Mouse (Mus musculus) granulocyte monocyte progenitor cell, adult 5-6 weeks (primary cell): ENCODE measurements around the gene Cdc123. TPM values are rescaled to one million over a fixed set of nuclear protein-coding genes. Genes with fewer than 3 reads are reported as not detected.

Experiments used
- ATAC-seq: replicated peaks from 2 replicates; pipeline ENCODE4 v1.8.0; 2016; ENCODE audit warnings: mild to moderate bottlenecking, moderate TSS enrichment, inconsistent platforms; ENCODE audit not compliant: poor library complexity, severe bottlenecking
- total RNA-seq, 2 experiments: library from RNA; stranded (forward) in 1 of 2; stranded (reverse) in 1 of 2; fragments of 200-712, 200-1000 nt in 1 of 2; fragments of >200 nt in 1 of 2; fragmentation: Nextera tagmentation in 1 of 2; gene quantifications; 2 replicates each; pipeline ENCODE4 v1.2.3; 2014 to 2017

The Cdc123 gene
- total RNA-seq (2014; fragmentation: Nextera tagmentation) (113 and 134 TPM in 2 replicates), total RNA-seq (2017) (108 and 112 TPM in 2 replicates)

DNA sequence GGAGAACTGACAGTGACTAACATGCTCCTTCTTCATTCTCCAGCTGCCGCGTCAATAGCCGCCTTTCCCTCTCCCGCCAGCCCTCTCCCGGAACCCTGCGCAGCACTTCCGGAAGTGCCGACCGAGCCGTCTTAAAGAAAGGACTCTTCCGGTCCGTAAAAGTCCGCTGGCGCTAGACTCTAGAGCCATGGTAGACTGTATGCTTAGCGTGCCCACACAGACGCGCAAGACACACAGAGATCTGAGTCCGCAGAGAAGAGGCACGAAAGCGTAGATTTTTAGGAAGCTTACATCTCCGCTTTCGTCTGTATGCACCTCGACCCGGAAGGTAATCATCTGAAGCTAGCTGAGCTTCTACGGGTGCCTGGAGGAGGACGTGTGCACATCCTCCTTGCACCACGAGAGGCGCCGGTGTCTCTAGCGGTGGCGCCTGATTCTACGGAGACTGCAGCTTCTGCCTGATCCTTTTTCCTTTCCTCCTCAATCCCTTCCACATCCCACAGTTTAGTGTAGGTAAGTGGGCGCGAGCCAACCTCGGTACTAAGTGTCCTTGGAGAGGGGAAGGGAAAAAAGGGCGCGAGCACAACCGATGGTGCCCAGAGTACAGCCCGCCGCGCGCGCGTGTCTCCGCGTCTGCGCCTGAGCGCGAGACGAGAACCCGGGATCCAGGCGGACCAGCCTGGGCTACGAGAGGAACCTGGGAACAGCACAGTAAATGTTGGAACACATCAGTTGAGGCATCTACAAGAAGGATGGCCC lies at the start of gene Cdc123, which contains the start of gene Nudt5:
TSS of gene Cdc123 (minus strand) at position 292 of the 759 bp plus-strand sequence.
TSS of gene Nudt5 (plus strand) at position 147 of the 759 bp plus-strand sequence.
- ATAC-seq, result peak; percentile 98

DNA sequence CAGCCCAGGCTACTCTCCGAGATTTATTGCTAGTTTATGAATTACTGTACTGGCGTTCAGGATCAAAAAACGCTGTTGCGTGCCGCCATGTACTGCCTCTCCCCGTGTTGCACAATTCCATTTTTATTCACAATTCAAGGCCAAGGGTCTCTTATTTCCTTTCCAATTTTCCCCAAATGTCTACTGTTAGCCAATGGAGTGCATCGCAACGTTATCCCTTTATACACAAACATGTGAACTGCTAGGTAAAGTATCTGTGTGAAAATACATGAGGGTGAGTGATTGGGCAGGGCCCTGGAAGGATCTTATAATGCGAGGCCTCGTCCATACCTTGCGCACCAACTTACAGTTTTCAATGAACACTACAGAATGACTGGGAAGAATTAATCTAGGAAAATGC lies 49.3 kb upstream of the Cdc123 start:
- ATAC-seq, result no peak

DNA sequence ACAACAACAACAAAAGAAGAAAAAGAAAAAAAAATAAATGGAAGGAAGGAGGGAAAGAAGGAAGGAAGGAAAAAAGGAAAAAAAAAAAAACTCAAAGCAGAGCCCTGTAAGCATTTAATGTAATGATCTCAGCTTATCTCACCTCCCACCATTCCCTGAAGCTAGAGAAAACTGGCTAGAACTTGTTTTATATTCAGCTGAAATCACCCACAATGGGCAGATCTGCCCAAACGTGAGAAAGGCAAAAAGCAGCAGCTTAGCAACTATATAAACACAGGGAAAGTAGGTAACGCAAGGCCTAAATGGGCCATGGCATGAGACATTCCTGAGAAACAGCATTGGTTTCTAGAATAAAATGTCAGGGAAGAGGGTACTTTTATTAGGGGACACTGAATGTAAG lies 44.4 kb upstream of the Cdc123 start:
- no peak for ATAC-seq

DNA sequence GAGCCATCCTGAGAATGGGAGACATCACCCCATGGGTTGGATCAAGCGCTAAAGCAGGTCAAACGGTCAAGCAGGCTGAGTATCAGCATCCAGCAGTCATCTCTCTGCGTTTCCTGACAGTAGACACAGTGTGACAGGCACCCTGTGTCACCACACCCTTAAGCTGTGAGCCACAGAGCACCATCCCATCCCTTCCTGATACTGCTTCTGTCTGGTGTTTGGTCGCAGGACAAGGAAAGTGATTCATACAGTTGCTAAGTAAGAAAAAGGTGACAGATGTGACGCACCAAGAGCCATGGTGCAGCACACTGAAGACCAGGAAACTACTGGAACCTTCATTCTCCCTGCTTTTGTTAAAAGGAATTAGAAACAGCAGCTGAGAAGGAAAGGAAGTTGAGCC lies 43.9 kb upstream of the Cdc123 start:
- ATAC-seq, result no peak

DNA sequence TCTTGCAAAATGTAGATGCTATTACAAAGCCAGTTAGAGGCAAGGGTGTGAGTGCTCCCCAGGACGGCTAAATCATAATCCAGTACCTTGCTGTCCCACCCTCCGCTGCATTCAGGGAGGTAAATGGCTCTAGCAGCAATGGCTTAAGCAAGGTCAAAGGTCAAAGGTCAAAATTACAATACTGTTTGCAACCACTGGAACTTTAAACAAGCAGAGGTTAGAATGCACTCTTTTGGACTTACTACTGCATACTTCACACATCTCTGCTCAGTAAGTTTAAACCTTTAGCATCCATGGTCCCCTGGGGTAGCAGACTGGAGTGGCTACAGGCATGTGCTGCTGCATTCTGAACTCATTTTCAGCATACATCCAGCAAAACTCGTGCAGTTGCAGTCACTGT lies 32.5 kb upstream of the Cdc123 start:
- no peak for ATAC-seq

DNA sequence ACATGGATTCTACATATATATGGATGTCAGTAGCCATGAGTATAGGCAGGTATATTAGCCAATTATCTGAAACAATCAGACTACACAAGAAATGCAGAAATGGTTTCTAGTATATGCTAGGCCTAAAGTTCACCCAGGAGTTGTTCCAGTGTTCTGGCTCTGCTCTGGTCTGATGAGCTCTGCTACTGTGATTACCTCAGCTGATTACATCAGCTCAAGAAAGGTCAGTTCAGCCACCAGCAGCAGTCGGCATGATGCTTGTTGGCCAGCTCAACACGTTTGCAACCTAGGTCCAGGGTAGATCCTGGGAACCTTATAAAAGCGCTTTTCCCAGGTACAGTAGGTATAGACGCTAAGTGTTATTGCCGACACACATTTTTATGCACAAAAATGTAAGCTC lies 24.8 kb upstream of the Cdc123 start:
- no peak for ATAC-seq

DNA sequence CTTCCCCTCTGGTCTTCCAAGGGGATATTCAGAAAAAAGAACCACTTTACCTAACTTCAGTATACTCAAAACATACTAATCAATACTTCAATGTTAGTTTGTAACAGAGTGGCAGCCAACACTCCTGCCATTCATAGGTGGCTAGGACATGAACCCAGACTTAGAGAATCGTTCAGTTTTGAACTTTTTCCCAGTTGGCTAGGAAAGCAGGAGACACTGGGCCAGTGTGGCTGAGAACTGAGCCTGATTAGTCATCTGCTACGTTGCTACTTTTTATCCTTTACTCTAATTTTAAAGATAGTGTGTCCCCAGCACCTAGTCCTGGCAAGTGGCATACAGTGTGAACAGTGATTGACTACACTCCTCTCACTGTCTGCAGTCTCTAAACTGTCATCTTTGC lies 22.7 kb upstream of the Cdc123 start:
- no peak for ATAC-seq

DNA sequence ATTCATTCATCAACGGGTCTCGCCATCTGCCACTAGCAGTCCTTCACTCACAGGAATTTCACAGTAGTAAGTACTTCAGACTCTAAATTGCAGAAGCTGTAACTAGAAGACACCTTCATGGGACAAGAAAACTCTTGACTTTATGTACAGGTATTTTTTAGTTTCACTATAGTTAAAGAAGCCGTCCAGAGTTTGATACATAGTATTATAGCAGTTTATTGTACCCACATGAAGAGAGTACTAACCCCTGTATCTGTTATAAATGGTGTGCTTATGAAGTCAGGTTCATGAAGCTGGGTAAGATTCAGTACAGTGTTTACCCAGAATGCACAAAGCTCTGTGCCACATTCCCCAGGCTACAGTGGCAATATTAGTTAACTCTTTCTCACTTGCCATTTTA lies 17.9 kb upstream of the Cdc123 start, which contains the start of gene Gm13199:
TSS of gene Gm13199 (minus strand) at position 101 of the 400 bp plus-strand sequence.
- no peak for ATAC-seq

DNA sequence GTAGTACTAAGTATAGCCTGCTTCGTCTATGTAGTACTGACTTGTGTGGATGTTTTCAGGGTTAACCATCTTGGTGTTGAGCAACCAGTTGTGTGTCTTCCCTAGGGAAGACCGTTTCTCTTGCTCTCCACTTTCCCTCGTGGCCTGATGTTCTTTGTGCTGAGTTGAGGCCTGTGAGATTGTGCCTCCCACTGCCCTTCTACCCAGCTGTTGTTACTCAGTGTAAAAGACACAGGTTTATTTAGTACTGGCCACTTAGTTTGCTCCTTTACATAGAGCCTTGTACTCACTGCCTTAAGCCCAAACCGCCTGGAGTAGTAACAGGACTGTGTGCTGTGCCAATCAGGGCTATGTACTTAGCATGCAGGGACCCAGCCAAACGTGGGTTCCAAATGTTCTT lies 6.9 kb upstream of the Cdc123 start:
- no peak for ATAC-seq

DNA sequence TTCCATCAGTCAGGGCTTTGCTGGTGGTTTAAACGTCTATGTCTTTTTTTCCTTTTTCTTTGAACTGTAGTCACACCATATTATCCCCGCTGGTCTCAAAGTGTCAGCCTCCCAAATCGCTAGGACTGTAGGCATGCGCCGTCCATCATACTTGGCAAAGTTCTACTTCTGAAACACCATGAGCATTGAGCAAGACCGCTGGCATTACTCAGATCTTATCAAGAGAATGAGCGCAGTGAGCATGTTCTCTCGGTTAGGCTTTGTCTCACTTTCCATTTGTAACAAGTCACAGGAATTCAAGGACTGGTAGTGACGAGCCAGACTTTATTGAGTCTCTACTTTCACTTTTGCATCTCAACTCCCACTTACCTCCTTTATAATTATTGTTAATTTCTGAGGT lies 6.2 kb upstream of the Cdc123 start:
- peak; percentile 20; the same call in 1 of the 2 replicates for ATAC-seq

DNA sequence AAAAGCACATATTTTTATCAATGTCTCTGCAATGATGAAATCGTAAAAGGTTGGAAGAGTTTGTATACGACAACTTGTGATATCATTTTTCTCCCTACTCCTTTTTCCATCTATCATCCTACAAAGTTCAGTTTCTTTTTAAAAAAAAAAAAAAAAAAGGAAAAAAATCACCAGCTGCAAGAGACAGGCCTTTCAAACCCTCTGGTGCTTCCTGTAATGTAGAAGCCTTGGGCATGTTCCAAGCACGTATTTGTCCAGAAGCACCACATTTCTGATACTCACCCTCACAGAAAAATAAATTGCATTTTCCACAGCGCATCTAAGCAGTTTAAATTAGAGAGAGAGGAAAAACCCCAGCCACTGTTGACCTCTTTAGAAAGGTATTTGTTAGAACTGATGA lies 862 bp upstream of the Cdc123 start:
- ATAC-seq, result no peak

DNA sequence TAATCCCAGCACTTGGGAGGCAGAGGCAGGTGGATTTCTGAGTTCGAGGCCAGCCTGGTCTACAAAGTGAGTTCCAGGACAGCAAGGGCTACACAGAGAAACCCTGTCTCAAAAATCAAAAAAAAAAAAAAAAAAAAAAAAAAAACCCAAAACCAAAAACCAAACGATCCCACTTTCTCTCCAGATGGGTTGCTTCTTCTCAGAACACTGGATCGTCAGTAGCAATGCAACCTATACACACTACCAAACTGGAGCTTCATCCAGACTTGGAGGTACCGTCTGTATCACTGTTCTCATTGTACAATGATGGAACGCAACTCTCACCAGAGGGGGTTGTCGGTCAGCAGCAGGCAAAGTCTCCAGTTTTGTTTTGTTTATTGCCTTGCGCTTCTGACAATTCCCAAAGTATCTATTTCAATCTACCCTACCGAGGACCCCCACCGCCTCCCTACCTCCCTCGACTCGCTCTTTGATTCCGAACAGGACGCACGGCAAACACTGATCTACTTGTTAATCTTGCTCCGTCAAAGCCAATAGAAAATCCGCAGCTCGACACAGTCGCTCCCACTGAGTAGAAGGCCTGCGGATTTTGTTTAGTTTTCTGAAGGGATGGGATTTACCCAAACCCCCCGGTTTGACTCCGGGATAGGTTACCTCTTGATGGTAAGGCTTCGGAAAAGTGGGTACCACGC lies 637 bp downstream of the Cdc123 start:
- no peak; the same call in 1 of the 2 replicates for ATAC-seq

DNA sequence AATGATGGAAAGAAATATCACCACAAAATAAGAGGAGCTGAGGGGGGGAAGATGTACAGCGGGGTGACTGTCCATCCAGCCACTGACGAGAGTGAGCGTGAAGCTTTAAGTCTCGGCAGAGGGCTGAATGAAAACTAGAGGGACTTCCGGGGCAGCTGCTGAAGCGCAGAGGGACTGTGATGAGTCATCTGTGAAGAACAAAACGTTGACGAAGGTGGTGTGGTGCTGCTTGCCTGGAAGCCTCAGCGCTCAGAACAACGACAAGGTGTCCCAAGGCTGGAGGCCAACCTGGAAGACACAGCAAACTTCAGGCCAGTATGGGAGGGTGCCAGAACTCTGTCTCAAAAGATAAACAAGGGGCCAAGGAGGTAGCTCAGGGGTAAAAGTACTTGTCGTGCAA lies 4.1 kb downstream of the Cdc123 start:
- no peak for ATAC-seq

DNA sequence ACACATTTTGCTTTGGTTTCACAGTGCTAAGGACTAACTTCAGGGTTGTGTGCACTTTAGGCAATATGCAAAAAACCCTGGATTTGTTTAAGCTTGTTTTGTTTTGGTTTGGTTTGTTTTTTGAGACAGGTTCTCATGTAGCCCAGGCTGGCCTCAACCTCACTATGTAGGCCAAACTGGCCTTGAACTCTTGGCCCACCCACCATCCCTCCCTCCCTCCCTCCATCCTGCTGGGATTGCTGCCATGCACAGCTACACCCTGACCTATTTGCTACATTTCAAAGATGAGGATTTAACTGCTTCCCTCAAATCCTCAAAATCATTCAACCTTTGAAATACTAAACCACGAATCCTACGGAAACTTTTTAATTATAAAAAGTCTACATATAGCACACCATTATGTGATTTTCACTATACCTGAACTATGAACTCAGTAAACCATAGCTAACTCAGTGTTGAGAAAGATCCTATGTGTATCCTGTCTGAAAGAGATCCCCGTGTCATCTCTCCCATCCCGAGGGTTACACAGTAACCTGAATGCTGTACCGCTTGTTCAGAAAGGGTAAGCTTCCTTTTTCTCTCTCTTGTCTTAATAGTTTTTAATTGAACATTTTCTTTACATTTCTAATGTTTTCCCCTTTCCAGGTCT lies 19.6 kb downstream of the Cdc123 start:
- ATAC-seq, result no peak

DNA sequence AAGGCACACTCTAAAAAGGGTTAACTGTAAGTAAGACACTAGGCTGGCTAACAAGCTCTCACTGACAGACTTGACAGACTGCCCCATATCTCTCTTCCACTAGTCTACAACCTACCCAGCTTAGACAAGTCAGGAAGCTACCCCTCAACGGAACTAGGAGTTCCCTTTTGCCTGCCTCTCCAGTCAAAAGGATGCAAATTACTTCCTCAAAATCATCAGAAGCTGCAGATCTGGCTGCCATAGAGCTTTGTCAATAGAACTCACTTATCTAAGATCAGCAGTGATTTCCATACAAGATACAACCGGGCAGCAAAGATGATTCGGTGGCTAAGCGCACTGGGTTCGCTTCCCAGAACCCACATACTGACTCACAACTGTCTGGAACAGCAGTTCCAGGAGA lies 20.3 kb downstream of the Cdc123 start:
- peak; percentile 93 for ATAC-seq

DNA sequence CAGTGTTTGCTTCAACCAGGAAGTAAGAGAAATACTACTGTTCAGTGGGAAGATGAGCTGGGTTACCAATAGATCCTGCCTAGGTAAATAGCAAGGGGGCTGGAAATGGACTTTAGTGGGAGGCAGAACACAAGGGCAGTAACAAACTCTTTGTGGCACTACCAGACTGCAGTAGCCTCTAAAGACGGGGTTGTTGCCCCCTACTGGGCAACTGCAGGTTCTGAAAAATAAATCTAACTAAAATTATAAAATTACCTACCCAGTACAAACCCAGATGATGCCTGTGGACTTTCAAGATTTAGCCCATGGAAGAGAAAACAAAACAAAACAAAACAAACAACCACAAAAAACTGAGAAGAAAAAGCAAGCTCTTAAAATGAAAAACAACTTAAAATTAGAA lies 20.8 kb downstream of the Cdc123 start:
- ATAC-seq, result peak; percentile 51; the same call in 1 of the 2 replicates

DNA sequence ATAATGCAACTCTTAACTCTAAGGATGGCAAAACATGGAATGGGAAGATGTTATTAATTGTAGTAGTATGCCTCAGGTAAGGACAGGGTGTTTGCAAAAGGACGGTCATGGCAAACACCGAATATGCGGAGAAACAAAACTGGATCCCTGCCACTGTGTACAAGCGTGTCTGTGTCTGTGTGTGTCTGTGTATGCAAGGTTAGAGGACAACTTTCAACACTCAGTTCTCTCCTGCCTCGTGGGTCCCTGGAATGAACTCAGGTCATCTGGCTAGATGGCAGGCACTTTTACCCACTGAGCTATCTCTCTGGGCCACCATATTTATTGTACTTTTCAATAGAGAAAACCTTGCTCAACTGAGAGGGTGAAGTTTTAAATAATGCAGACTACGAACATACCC lies 22.5 kb downstream of the Cdc123 start:
- no peak for ATAC-seq

DNA sequence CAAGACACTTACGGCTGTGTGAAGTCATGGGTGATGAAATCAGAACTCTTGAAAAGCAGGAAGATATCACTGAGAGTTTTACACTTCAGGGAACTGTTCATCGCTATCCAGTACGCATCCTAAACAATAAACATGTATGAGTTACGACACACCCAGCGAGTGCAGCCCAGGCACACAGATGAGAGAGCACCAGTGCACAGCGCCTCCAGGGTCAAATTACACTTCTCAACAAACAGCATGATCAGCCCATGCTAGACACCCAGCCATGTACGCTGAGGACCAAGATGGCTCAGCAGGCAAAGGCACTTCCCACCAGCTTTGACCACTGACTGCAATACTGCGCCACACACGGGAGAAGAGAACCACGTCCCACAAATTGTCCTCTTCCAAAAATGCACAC lies 23.7 kb downstream of the Cdc123 start:
- ATAC-seq, result no peak

DNA sequence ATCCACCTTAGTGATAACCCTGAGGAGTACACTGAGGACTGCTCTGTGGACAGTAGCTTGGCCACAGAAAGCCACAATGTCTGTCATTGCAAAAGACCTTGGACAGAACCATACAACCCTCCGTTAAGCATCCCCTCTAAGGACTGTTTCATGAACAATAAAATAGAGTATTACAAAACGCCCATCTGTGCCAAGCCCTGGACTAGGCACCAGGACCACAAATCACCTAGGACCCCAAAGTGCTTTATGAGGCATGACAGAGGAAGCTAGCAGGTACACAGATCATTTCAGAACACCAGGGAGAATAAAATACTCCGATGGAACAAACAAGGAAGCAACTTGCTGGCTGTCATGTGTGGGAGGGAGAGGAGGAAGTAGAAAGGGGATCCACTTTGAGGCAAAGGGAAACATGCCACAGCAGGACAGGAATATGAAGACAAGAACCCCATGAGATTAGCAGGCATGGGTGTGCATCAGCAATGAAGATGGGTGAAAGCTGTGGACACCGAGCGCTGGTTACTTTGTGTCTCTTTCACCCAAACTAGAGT lies 33.7 kb downstream of the Cdc123 start:
- ATAC-seq, result peak; percentile 42

DNA sequence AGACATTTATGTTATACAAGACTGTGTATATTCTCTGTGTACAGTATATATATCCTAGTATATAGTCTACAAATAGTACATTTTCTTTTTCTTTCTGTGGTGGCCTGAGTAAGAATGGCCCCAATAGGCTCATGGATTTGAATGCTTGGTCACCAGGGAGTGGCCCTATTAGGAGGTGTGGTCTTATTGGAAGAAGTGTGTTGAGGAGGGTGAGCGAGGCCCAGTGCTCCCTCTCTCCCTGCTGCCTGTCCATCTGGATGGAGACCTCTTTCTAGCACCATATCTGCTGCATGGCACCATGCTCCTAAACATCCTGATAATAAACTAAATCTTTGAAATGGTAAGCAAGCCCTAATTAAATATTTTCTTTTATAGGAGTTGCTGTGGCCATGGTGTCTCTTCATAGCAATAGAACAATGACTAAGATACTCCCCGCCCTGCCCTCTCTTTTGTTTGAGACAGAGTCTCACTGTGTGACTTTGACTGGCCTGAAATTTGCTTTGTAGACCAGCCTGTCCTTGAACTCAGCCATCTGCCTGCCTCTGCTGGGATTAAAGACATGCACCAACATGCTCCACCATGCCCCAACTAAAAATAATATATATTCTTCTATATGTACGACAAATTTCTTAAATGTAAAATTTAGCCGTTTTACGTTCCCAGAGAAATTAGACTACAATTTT lies 34.8 kb downstream of the Cdc123 start:
- no peak for ATAC-seq
